Mouse (Mus musculus): ENCODE data around the gene 1700018F24Rik. TPM values are rescaled to one million over a fixed set of nuclear protein-coding genes. Genes with fewer than 3 reads are reported as not detected.

Gene 1700018F24Rik
- polyA plus RNA-seq, 1 experiment: not detected

DNA sequence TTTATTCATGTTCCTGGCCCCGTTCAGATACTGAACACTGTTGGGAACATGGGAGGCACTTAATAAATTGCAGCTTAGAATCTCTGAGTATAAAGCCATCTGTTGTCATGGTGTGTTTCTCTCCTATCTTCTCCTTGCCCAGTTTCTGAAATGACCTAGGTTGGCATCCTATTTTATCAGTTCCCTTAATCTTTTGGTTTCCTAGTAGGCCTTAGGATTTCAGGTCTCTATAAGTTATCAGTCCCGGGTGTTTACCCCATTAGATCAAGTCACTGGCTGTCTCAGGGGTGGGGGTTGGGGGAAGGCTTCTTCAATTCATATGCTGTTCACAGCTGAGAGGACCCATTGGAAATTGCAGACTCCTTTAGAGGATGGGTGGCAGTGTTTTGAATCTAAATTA lies 42.0 kb downstream of the 1700018F24Rik start:
- no peak overlapping the region for H3K4me3 ChIP-seq (ENCODE audit: insufficient read depth, low read depth, low read length)
- peaks cover 6% of the 10 kb centered on the region; the same call in 1 of the 2 replicates for H3K4me1 ChIP-seq (ENCODE audit: control insufficient read depth, insufficient read depth, low read length)
- DNase-seq: no peak
- H3K27ac ChIP-seq (ENCODE audit: insufficient read depth, low read depth, low read length): no peak overlapping the region
- 31% methylated on average over 2 of the region's 2 CpGs for WGBS
- no peaks in the 10 kb centered on the region for H3K27me3 ChIP-seq (replicated peaks; ENCODE audit: control insufficient read depth, insufficient read depth, low read length)
- TF ChIP-seq CTCF (conservative IDR thresholded peaks at IDR 0.05; ENCODE audit: insufficient read depth, insufficient read length, low read depth, low read length): no peak
- TF ChIP-seq POLR2A (IDR thresholded peaks at IDR 0.05; ENCODE audit: low read depth, low read length): no peak
- no peaks in the 10 kb centered on the region for H3K36me3 ChIP-seq (ENCODE audit: control insufficient read depth, insufficient read depth, low read length)

DNA sequence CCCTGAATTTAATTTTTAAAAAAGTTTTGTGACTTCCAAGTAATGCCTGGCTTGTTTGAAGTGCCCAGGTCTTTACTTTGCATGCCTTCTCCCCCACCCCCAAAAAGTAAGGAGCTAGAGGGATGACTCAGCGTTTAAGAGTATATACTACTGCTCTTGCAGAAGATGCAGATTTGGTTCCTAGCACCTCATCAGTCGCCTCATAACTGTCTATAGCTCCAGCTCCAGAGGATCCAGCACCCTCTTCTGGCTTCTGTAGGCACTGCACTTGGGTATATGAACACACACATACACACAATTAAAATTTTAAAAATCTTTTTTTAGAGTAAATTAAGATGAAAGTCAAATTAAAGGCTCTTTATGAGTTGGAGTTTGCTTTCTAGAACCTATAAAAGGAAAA lies 45.4 kb downstream of the 1700018F24Rik start:
- Histone ChIP-seq H3K4me1 (ENCODE audit: control insufficient read depth, insufficient read depth, low read length) (peaks cover 6% of the 10 kb centered on the region; the same call in 1 of the 2 replicates), H3K36me3 (ENCODE audit: control insufficient read depth, insufficient read depth, low read length) (no peaks in the 10 kb centered on the region), H3K4me3 (ENCODE audit: insufficient read depth, low read depth, low read length) (no peak overlapping the region), H3K27ac (ENCODE audit: insufficient read depth, low read depth, low read length) (no peak overlapping the region), H3K27me3 (replicated peaks; ENCODE audit: control insufficient read depth, insufficient read depth, low read length) (no peaks in the 10 kb centered on the region)
- 97% methylated on average over 2 of the region's 2 CpGs for WGBS
- no peak for DNase-seq
- no peak for TF ChIP-seq CTCF (conservative IDR thresholded peaks at IDR 0.05; ENCODE audit: insufficient read depth, insufficient read length, low read depth, low read length)
- TF ChIP-seq POLR2A (IDR thresholded peaks at IDR 0.05; ENCODE audit: low read depth, low read length): no peak

GRCm38 (mm10) chr5:145089878-145090277 lies 47.1 kb downstream of the 1700018F24Rik start:
- 87% methylated on average over 3 of the region's 3 CpGs for WGBS
- DNase-seq: no peak
- no peak overlapping the region for H3K27ac ChIP-seq (ENCODE audit: insufficient read depth, low read depth, low read length)
- no peaks in the 10 kb centered on the region for H3K36me3 ChIP-seq (ENCODE audit: control insufficient read depth, insufficient read depth, low read length)
- H3K4me3 ChIP-seq (ENCODE audit: insufficient read depth, low read depth, low read length): no peak overlapping the region
- 0 out of 2 replicates have a peak, but pooled peaks cover 2% of the 10 kb centered on the region for H3K4me1 ChIP-seq (ENCODE audit: control insufficient read depth, insufficient read depth, low read length)
- no peak for TF ChIP-seq POLR2A (IDR thresholded peaks at IDR 0.05; ENCODE audit: low read depth, low read length)
- no peak for TF ChIP-seq CTCF (conservative IDR thresholded peaks at IDR 0.05; ENCODE audit: insufficient read depth, insufficient read length, low read depth, low read length)
- H3K27me3 ChIP-seq (replicated peaks; ENCODE audit: control insufficient read depth, insufficient read depth, low read length): no peaks in the 10 kb centered on the region

Other genes starting within 250 kb of the 1700018F24Rik start
- 14.4 and 16.1 TPM in 2 replicates for gene Smurf1, start 77.1 kb upstream of the 1700018F24Rik start, polyA plus RNA-seq (2012; rRNA removed)
- not detected in 2 replicates for gene Gm4871, start 10.2 kb upstream of the 1700018F24Rik start, polyA plus RNA-seq (2012; rRNA removed)
- 123 and 141 TPM in 2 replicates for gene Arpc1a, start 40.8 kb downstream of the 1700018F24Rik start, polyA plus RNA-seq (2012; rRNA removed)
- not detected in 2 replicates for gene Kpna7, start 41.0 kb downstream of the 1700018F24Rik start, polyA plus RNA-seq (2012; rRNA removed)
- 184 and 193 TPM in 2 replicates for gene Arpc1b, start 71.2 kb downstream of the 1700018F24Rik start, polyA plus RNA-seq (2012; rRNA removed)
- 20.1 and 25.6 TPM in 2 replicates for gene Pdap1, start 97.2 kb downstream of the 1700018F24Rik start, polyA plus RNA-seq (2012; rRNA removed)
- 71.5 and 84.1 TPM in 2 replicates for gene Bud31, start 97.4 kb downstream of the 1700018F24Rik start, polyA plus RNA-seq (2012; rRNA removed)
- gene Ptcd1, start 124.1 kb downstream of the 1700018F24Rik start, polyA plus RNA-seq (2012; rRNA removed): 15.3 and 16.5 TPM in 2 replicates
- 19.2 and 19.9 TPM in 2 replicates for gene Cpsf4, start 124.2 kb downstream of the 1700018F24Rik start, polyA plus RNA-seq (2012; rRNA removed)
- gene Atp5j2, start 149.1 kb downstream of the 1700018F24Rik start, polyA plus RNA-seq (2012; rRNA removed): 346 and 489 TPM in 2 replicates
- 3.8 and 3.9 TPM in 2 replicates for gene Zkscan14, start 158.9 kb downstream of the 1700018F24Rik start, polyA plus RNA-seq (2012; rRNA removed)
- gene Zkscan5, start 161.6 kb downstream of the 1700018F24Rik start, polyA plus RNA-seq (2012; rRNA removed): 5.8 and 6.2 TPM in 2 replicates
- gene Zfp655, start 188.7 kb downstream of the 1700018F24Rik start, polyA plus RNA-seq (2012; rRNA removed): 15.5 and 18.4 TPM in 2 replicates
- gene Zscan25, start 237.5 kb downstream of the 1700018F24Rik start, polyA plus RNA-seq (2012; rRNA removed): 11.0 and 12.5 TPM in 2 replicates

Data from kidney, adult 2 months (tissue).